Mouse (Mus musculus): ENCODE measurements around the gene Dhrs4. TPM values are rescaled to one million over a fixed set of nuclear protein-coding genes. Genes with fewer than 3 reads are reported as not detected.

Dhrs4 gene
- 44.8 and 62.5 TPM in 2 replicates for polyA plus RNA-seq (2012; rRNA removed)

DNA sequence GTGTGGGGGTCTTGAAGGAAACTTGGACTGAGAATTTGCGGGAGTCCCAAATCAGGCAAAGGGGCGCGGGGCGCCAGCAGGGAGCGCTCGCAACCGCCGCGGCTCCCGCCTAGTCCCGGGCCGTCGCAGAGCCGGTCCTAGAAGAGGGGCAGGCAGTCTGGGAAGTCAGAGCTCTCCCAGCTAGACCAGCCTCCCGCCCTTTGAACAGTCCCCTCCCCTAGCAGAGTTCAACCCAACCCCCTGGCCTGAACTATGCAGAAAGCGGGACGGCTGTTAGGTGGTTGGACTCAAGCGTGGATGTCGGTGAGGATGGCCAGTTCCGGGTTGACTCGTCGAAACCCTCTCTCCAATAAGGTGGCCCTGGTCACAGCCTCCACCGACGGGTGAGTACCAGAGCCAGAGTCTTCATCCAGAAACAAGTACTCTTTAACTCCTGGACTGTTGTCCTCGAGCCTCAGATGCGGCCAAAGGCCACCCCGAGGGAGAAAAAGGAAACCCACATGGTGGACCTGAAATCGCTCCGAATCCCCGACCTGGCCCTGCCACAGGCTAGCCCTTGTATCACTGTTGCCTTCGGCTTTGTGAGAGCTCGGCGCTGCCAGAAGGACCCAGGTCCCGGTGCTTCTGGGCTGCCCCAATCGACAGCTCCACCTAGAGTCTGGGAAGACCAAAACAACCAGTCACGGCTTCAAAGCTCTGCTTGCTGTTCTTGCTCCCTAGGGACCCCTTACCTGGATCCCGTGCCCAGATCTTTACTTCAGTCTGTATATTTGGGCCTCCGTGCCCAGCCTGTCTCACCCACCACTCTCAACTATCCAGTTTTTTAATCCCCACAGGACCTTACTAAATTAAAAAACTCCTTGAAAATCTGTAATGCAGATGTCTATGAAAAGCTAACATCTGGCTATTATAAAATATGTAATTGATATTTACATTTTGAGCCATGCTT lies at the start of gene Dhrs4:
Dhrs4 (plus strand) TSS at position 108 of the 949 bp plus-strand sequence.
- H3K36me3 ChIP-seq (ENCODE audit: control insufficient read depth, insufficient read depth, low read length), result peaks cover 8% of the 10 kb centered on the region
- H3K4me1 ChIP-seq (ENCODE audit: control insufficient read depth, insufficient read depth, insufficient read length, low read length), result peaks cover 4% of the 10 kb centered on the region
- TF ChIP-seq POLR2A (IDR thresholded peaks at IDR 0.05; ENCODE audit: low read depth, low read length) (peak; percentile 36; the same call in 1 of the 2 replicates), CTCF (IDR thresholded peaks at IDR 0.05; ENCODE audit: extremely low read depth, insufficient read length, insufficient replicate concordance, low read depth, low read length) (peak; percentile 74)
- no peaks in the 10 kb centered on the region for H3K27me3 ChIP-seq (ENCODE audit: control insufficient read depth, insufficient read depth, low read length)
- H3K4me3 ChIP-seq (ENCODE audit: low read depth, low read length), result peak within 1 kb of the TSS; percentile 87
- WGBS, result under 1% methylated on average over 38 of the region's 38 CpGs
- peak within 1 kb of the TSS; percentile 97 for H3K27ac ChIP-seq (ENCODE audit: insufficient read depth, low read depth, low read length)

DNA sequence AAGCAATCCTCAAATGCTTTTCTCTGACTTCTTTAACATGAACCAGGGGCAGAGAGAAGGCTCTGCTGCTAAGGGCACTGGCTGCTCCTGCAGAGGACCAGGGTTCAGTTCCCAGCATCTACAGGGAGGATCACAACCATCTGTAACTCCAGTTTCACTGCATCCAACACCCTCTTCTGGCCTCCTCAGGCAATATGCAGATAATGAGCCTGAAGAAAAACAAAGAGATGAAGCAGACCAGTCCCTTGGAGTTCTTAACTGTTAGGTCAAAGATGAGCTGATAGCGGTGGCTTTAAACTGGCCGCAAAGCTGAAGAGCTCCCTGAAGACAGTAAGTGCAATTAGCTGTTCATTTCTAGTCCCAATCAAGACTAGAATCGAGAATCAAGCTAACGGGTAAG lies 48.3 kb upstream of the Dhrs4 start:
- Histone ChIP-seq H3K4me3 (ENCODE audit: low read depth, low read length) (no peak overlapping the region), H3K4me1 (ENCODE audit: control insufficient read depth, insufficient read depth, insufficient read length, low read length) (no peaks in the 10 kb centered on the region), H3K27me3 (ENCODE audit: control insufficient read depth, insufficient read depth, low read length) (no peaks in the 10 kb centered on the region), H3K27ac (ENCODE audit: insufficient read depth, low read depth, low read length) (no peak overlapping the region), H3K36me3 (ENCODE audit: control insufficient read depth, insufficient read depth, low read length) (no peaks in the 10 kb centered on the region)
- TF ChIP-seq CTCF (IDR thresholded peaks at IDR 0.05; ENCODE audit: extremely low read depth, insufficient read length, insufficient replicate concordance, low read depth, low read length) (no peak), POLR2A (IDR thresholded peaks at IDR 0.05; ENCODE audit: low read depth, low read length) (no peak)
- 61% methylated on average over 4 of the region's 4 CpGs for WGBS

DNA sequence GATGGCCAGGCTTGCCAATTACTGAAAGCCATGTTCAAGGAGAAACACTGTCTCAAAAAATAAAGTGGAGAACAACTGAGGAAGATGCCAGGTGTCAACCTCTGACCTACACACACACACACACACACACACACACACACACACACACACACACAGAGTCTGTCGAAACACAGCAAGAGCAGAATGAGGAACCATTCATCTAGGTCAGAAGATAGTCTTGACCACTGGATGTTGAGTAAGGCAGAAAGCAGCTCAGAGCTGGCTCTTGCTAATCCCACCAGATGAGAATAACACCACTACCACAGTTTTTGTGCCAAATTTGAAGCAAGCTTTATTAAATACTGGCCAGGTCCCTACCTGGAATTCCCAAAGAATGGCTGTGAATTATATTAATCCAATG lies 45.5 kb upstream of the Dhrs4 start:
- Histone ChIP-seq H3K36me3 (ENCODE audit: control insufficient read depth, insufficient read depth, low read length) (no peaks in the 10 kb centered on the region), H3K27me3 (ENCODE audit: control insufficient read depth, insufficient read depth, low read length) (no peaks in the 10 kb centered on the region), H3K4me1 (ENCODE audit: control insufficient read depth, insufficient read depth, insufficient read length, low read length) (no peaks in the 10 kb centered on the region), H3K4me3 (ENCODE audit: low read depth, low read length) (no peak overlapping the region), H3K27ac (ENCODE audit: insufficient read depth, low read depth, low read length) (no peak overlapping the region)
- TF ChIP-seq POLR2A (IDR thresholded peaks at IDR 0.05; ENCODE audit: low read depth, low read length) (no peak), CTCF (IDR thresholded peaks at IDR 0.05; ENCODE audit: extremely low read depth, insufficient read length, insufficient replicate concordance, low read depth, low read length) (no peak)
- WGBS, result 50% methylated on average over 1 of the region's 1 CpGs

DNA sequence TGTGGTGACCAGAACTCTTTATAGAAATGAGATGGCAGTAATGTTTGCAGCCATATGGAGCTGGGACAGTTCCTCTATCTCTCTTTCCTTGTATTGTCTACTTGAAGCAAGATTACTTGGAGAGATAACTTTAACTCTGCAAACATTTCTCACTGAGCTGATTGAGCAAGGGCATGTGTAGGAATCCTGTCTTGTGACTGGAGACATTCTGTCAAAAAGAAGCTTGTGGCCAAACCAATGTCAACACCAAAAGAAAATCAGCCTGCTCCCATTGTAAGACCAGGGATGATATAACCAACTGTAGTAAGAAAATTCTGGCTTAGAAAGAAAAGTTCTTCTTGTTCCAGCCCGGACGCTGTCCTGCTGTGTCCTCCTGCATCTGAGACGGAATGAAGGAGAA lies 43.7 kb upstream of the Dhrs4 start:
- no peaks in the 10 kb centered on the region for H3K36me3 ChIP-seq (ENCODE audit: control insufficient read depth, insufficient read depth, low read length)
- WGBS, result 92% methylated on average over 3 of the region's 3 CpGs
- no peak for TF ChIP-seq POLR2A (IDR thresholded peaks at IDR 0.05; ENCODE audit: low read depth, low read length)
- no peak for TF ChIP-seq CTCF (IDR thresholded peaks at IDR 0.05; ENCODE audit: extremely low read depth, insufficient read length, insufficient replicate concordance, low read depth, low read length)

DNA sequence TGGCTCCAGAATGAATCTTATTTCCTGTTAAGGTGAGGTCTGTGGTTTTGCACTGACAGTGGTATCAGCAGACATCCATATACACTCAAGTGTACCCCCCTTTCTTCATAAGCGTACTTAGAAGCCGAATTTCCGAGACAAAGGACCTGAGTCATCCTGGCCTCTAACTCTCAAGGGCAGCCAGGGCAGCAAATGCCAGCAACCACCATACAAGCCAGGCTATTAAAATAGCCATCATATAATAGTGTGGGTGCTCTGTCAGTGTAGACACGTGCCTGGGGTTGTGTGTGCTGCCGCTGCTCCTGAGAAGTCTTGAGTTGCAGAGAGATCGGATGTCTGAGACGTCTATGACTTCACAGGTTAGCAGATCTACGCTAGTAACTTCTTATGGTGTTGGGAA lies 41.4 kb upstream of the Dhrs4 start:
- TF ChIP-seq POLR2A (IDR thresholded peaks at IDR 0.05; ENCODE audit: low read depth, low read length) (no peak), CTCF (IDR thresholded peaks at IDR 0.05; ENCODE audit: extremely low read depth, insufficient read length, insufficient replicate concordance, low read depth, low read length) (no peak)
- 89% methylated on average over 8 of the region's 8 CpGs for WGBS

More for the DNA sequence above, 43.7 kb upstream of the Dhrs4 start:
- H3K27me3 ChIP-seq (ENCODE audit: control insufficient read depth, insufficient read depth, low read length), result no peaks in the 10 kb centered on the region
- no peak overlapping the region for H3K4me3 ChIP-seq (ENCODE audit: low read depth, low read length)
- no peak overlapping the region for H3K27ac ChIP-seq (ENCODE audit: insufficient read depth, low read depth, low read length)
- H3K4me1 ChIP-seq (ENCODE audit: control insufficient read depth, insufficient read depth, insufficient read length, low read length), result no peaks in the 10 kb centered on the region

DNA sequence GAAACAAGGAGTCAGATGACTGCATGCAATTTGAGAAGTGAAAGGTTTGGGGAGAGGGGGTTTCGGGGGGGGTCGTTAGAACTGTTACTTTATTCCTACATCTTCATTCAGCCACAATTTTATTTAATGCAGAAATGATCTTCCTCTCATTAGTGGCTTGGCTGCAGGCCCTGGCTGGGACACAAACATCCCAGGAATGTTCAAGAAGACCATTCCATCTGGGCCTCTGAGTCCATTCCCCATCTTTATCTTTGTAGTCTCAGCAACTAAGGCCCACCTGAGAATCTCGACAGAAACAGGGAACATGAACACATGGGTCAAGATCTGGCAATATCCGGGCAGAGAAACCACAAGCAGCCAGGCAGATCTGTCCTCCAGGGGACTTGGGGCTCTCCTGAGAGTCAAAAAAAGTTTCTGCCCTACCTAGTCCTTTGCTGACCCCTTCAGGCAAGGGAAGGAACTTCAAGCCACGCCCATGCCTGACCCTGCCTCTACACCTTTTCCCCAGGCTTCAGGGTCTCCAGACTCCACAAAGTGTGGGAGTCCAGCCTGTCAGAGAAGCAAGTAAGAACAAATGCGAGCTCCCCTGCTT lies 40.3 kb upstream of the Dhrs4 start:
- Histone ChIP-seq H3K27me3 (ENCODE audit: control insufficient read depth, insufficient read depth, low read length) (no peaks in the 10 kb centered on the region), H3K27ac (ENCODE audit: insufficient read depth, low read depth, low read length) (no peak overlapping the region), H3K4me1 (ENCODE audit: control insufficient read depth, insufficient read depth, insufficient read length, low read length) (no peaks in the 10 kb centered on the region), H3K36me3 (ENCODE audit: control insufficient read depth, insufficient read depth, low read length) (no peaks in the 10 kb centered on the region), H3K4me3 (ENCODE audit: low read depth, low read length) (no peak overlapping the region)
- WGBS, result 27% methylated on average over 6 of the region's 6 CpGs
- TF ChIP-seq CTCF (IDR thresholded peaks at IDR 0.05; ENCODE audit: extremely low read depth, insufficient read length, insufficient replicate concordance, low read depth, low read length) (peak; percentile 75; the same call in 1 of the 2 replicates), POLR2A (IDR thresholded peaks at IDR 0.05; ENCODE audit: low read depth, low read length) (no peak)

More for the DNA sequence above, 41.4 kb upstream of the Dhrs4 start:
- H3K4me1 ChIP-seq (ENCODE audit: control insufficient read depth, insufficient read depth, insufficient read length, low read length), result no peaks in the 10 kb centered on the region
- no peak overlapping the region for H3K27ac ChIP-seq (ENCODE audit: insufficient read depth, low read depth, low read length)
- H3K36me3 ChIP-seq (ENCODE audit: control insufficient read depth, insufficient read depth, low read length), result no peaks in the 10 kb centered on the region
- no peak overlapping the region for H3K4me3 ChIP-seq (ENCODE audit: low read depth, low read length)
- H3K27me3 ChIP-seq (ENCODE audit: control insufficient read depth, insufficient read depth, low read length), result no peaks in the 10 kb centered on the region

DNA sequence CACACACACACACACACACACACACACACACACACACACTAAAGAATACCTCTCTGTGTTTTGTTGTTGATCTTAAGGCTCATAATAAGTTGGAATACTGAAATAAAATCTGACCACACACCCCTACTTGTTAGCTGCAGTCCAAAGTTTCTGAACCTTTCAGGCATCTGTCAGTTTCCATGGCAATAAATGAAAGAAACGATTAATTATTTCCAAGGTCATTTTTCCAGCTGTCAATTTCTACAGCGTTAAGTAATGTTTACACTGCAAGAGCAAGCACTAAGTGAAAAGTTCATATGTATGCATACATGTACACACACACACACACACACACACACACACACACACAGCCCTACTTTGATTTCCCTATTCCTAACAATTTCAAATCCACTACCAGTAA lies 20.9 kb upstream of the Dhrs4 start:
- Histone ChIP-seq H3K4me1 (ENCODE audit: control insufficient read depth, insufficient read depth, insufficient read length, low read length) (peaks cover 12% of the 10 kb centered on the region), H3K36me3 (ENCODE audit: control insufficient read depth, insufficient read depth, low read length) (no peaks in the 10 kb centered on the region), H3K4me3 (ENCODE audit: low read depth, low read length) (no peak overlapping the region), H3K27me3 (ENCODE audit: control insufficient read depth, insufficient read depth, low read length) (no peaks in the 10 kb centered on the region), H3K27ac (ENCODE audit: insufficient read depth, low read depth, low read length) (no peak overlapping the region)
- WGBS, result 18% methylated on average over 2 of the region's 2 CpGs
- TF ChIP-seq CTCF (IDR thresholded peaks at IDR 0.05; ENCODE audit: extremely low read depth, insufficient read length, insufficient replicate concordance, low read depth, low read length), result no peak
- no peak for TF ChIP-seq POLR2A (IDR thresholded peaks at IDR 0.05; ENCODE audit: low read depth, low read length)
